Mouse (Mus musculus): Measurements from ENCODE around the gene Egfl8. TPM values are rescaled to one million over a fixed set of nuclear protein-coding genes. Genes with fewer than 3 reads are reported as not detected.

Gene Egfl8
- polyA plus RNA-seq, 1 experiment from 2014 or later, result 3.4 TPM

GRCm38 (mm10) chr17:34586796-34587422 lies 28.9 kb downstream of the Egfl8 start:
- Histone ChIP-seq H3K4me2 (peak overlapping the region; percentile 90), H3K27me3 (no peaks in the 10 kb centered on the region), H3K36me3 (no peaks in the 10 kb centered on the region), H3K9ac (replicated peaks) (peak overlapping the region; percentile 91), H3K27ac (peak overlapping the region; percentile 99), H3K4me1 (replicated peaks) (peaks cover 49% of the 10 kb centered on the region), H3K9me3 (no peaks in the 10 kb centered on the region), H3K4me3 (replicated peaks) (peak overlapping the region; percentile 73)
- WGBS, result under 1% methylated on average over 38 of the region's 38 CpGs
- ATAC-seq (ENCODE audit: insufficient number of reproducible peaks, insufficient read depth, low FRiP score, low TSS enrichment, low read depth), result peak; percentile 80

- peak overlapping the region; percentile 99 for H3K27ac ChIP-seq
- H3K4me1 ChIP-seq (replicated peaks), result peaks cover 42% of the 10 kb centered on the region
- H3K4me3 ChIP-seq (replicated peaks), result peak overlapping the region; percentile 73
- H3K9ac ChIP-seq (replicated peaks), result peak overlapping the region; percentile 91
- H3K9me3 ChIP-seq, result no peaks in the 10 kb centered on the region
- no peak; the same call in 1 of the 2 replicates for ATAC-seq (ENCODE audit: insufficient number of reproducible peaks, insufficient read depth, low FRiP score, low TSS enrichment, low read depth)
- H3K27me3 ChIP-seq, result no peaks in the 10 kb centered on the region
- peak overlapping the region; percentile 90 for H3K4me2 ChIP-seq
- no peaks in the 10 kb centered on the region for H3K36me3 ChIP-seq
- 27% methylated on average over 32 of the region's 32 CpGs for WGBS
Observed at GRCm38 (mm10) chr17:34585877-34586771, 29.6 kb downstream of the Egfl8 start.

- Histone ChIP-seq H3K27ac (no peak overlapping the region), H3K9ac (replicated peaks) (no peak overlapping the region), H3K4me3 (replicated peaks) (no peak overlapping the region), H3K9me3 (no peaks in the 10 kb centered on the region), H3K4me1 (replicated peaks) (peaks cover 32% of the 10 kb centered on the region), H3K4me2 (no peak overlapping the region), H3K36me3 (no peaks in the 10 kb centered on the region), H3K27me3 (no peaks in the 10 kb centered on the region)
- 91% methylated on average over 8 of the region's 8 CpGs for WGBS
- ATAC-seq (ENCODE audit: insufficient number of reproducible peaks, insufficient read depth, low FRiP score, low TSS enrichment, low read depth), result no peak
Observed at GRCm38 (mm10) chr17:34585121-34585520, 30.6 kb downstream of the Egfl8 start.

DNA sequence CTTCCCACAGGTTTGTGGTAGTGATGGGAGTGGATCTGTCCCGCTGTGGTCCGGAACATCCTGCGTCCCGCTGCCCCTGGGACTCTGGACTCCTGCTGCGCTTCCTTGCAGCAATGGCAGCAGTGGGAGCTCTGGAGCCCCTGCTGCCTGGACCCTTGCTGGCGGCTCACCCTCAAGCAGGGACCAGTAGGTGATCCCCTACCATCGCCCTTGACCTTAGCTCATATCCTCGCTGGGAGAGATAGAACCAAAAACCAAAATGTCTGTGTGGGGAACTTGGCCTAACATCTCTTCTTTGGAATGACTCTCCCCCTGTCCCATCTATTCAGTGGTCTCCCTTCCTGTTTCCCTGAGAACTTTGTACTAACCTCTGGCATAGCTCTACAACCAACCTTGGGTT lies 32.0 kb downstream of the Egfl8 start:
- H3K4me2 ChIP-seq, result no peak overlapping the region
- H3K4me3 ChIP-seq (replicated peaks), result no peak overlapping the region
- H3K27me3 ChIP-seq, result no peaks in the 10 kb centered on the region
- no peak overlapping the region; the same call in 1 of the 2 replicates for H3K9ac ChIP-seq (replicated peaks)
- peaks cover 19% of the 10 kb centered on the region for H3K4me1 ChIP-seq (replicated peaks)
- H3K9me3 ChIP-seq, result no peaks in the 10 kb centered on the region
- no peaks in the 10 kb centered on the region for H3K36me3 ChIP-seq
- no peak overlapping the region for H3K27ac ChIP-seq
- no peak for ATAC-seq (ENCODE audit: insufficient number of reproducible peaks, insufficient read depth, low FRiP score, low TSS enrichment, low read depth)
- 88% methylated on average over 8 of the region's 8 CpGs for WGBS

DNA sequence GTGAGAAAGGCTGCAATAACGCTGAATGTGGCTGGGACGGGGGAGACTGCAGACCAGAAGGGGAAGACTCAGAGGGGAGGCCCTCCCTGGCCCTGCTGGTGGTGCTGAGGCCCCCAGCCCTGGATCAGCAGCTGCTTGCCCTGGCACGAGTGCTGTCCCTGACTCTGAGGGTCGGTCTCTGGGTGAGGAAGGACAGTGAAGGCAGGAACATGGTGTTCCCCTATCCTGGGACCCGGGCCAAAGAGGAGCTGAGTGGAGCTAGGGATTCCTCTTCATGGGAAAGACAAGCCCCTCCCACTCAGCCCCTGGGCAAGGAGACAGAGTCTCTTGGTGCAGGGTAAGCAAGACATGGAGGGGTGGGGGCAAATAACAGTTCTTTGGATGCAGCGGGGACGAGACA lies 32.4 kb downstream of the Egfl8 start:
- H3K9me3 ChIP-seq, result no peaks in the 10 kb centered on the region
- no peak overlapping the region for H3K27ac ChIP-seq
- 63% methylated on average over 7 of the region's 7 CpGs for WGBS
- H3K4me2 ChIP-seq, result no peak overlapping the region
- no peaks in the 10 kb centered on the region for H3K36me3 ChIP-seq
- ATAC-seq (ENCODE audit: insufficient number of reproducible peaks, insufficient read depth, low FRiP score, low TSS enrichment, low read depth), result no peak
- H3K27me3 ChIP-seq, result no peaks in the 10 kb centered on the region
- no peak overlapping the region; the same call in 1 of the 2 replicates for H3K9ac ChIP-seq (replicated peaks)
- no peak overlapping the region for H3K4me3 ChIP-seq (replicated peaks)
- peaks cover 15% of the 10 kb centered on the region for H3K4me1 ChIP-seq (replicated peaks)

- no peak overlapping the region for H3K4me2 ChIP-seq
- no peak overlapping the region for H3K9ac ChIP-seq (replicated peaks)
- no peaks in the 10 kb centered on the region for H3K27me3 ChIP-seq
- no peak overlapping the region for H3K4me3 ChIP-seq (replicated peaks)
- H3K9me3 ChIP-seq, result no peaks in the 10 kb centered on the region
- peaks cover 9% of the 10 kb centered on the region for H3K4me1 ChIP-seq (replicated peaks)
- H3K27ac ChIP-seq, result no peak overlapping the region
- ATAC-seq (ENCODE audit: insufficient number of reproducible peaks, insufficient read depth, low FRiP score, low TSS enrichment, low read depth), result no peak
- 88% methylated on average over 12 of the region's 12 CpGs for WGBS
- no peaks in the 10 kb centered on the region for H3K36me3 ChIP-seq
Observed at GRCm38 (mm10) chr17:34582528-34582927, 33.2 kb downstream of the Egfl8 start.

GRCm38 (mm10) chr17:34578070-34578469 lies 37.7 kb downstream of the Egfl8 start:
- Histone ChIP-seq H3K27ac (no peak overlapping the region), H3K36me3 (no peaks in the 10 kb centered on the region), H3K4me2 (no peak overlapping the region), H3K4me1 (replicated peaks) (peaks cover 6% of the 10 kb centered on the region; the same call in 1 of the 2 replicates), H3K4me3 (replicated peaks) (no peak overlapping the region), H3K9me3 (no peaks in the 10 kb centered on the region), H3K9ac (replicated peaks) (no peak overlapping the region), H3K27me3 (0 out of 2 replicates have a peak, but pooled peaks cover 4% of the 10 kb centered on the region)
- 87% methylated on average over 3 of the region's 3 CpGs for WGBS
- no peak for ATAC-seq (ENCODE audit: insufficient number of reproducible peaks, insufficient read depth, low FRiP score, low TSS enrichment, low read depth)

DNA sequence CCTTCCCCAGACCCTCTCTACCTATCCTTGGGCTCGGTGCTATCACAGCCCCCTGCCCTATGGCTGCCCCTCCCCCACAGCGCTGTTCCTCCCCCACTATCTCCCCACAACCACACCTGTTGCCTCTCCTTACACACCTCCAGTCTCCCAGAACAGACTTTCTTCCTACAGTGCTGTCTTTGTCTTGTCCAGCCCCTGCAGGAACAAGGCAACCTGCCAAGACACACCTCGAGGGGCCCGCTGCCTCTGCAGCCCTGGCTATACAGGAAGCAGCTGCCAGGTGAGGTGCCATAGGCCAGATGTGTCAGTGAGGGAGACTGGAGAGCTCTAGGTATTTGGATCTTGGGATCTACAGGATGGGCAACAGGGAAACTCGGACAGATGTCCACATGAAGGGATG lies 39.2 kb downstream of the Egfl8 start:
- H3K9me3 ChIP-seq, result no peaks in the 10 kb centered on the region
- H3K4me2 ChIP-seq, result no peak overlapping the region
- H3K36me3 ChIP-seq, result no peaks in the 10 kb centered on the region
- no peak overlapping the region for H3K9ac ChIP-seq (replicated peaks)
- H3K27ac ChIP-seq, result no peak overlapping the region
- WGBS, result 72% methylated on average over 5 of the region's 5 CpGs
- no peak overlapping the region for H3K4me3 ChIP-seq (replicated peaks)
- no peak for ATAC-seq (ENCODE audit: insufficient number of reproducible peaks, insufficient read depth, low FRiP score, low TSS enrichment, low read depth)
- H3K27me3 ChIP-seq, result 0 out of 2 replicates have a peak, but pooled peaks cover 4% of the 10 kb centered on the region
- H3K4me1 ChIP-seq (replicated peaks), result peaks cover 6% of the 10 kb centered on the region

GRCm38 (mm10) chr17:34572361-34572760 lies 43.4 kb downstream of the Egfl8 start:
- H3K4me3 ChIP-seq (replicated peaks), result no peak overlapping the region
- peaks cover 6% of the 10 kb centered on the region; the same call in 1 of the 2 replicates for H3K27me3 ChIP-seq
- H3K4me1 ChIP-seq (replicated peaks), result peaks cover 9% of the 10 kb centered on the region
- no peak overlapping the region for H3K9ac ChIP-seq (replicated peaks)
- no peaks in the 10 kb centered on the region for H3K36me3 ChIP-seq
- WGBS, result 18% methylated on average over 15 of the region's 15 CpGs
- H3K9me3 ChIP-seq, result no peaks in the 10 kb centered on the region
- H3K27ac ChIP-seq, result no peak overlapping the region
- ATAC-seq (ENCODE audit: insufficient number of reproducible peaks, insufficient read depth, low FRiP score, low TSS enrichment, low read depth), result no peak
- no peak overlapping the region for H3K4me2 ChIP-seq

DNA sequence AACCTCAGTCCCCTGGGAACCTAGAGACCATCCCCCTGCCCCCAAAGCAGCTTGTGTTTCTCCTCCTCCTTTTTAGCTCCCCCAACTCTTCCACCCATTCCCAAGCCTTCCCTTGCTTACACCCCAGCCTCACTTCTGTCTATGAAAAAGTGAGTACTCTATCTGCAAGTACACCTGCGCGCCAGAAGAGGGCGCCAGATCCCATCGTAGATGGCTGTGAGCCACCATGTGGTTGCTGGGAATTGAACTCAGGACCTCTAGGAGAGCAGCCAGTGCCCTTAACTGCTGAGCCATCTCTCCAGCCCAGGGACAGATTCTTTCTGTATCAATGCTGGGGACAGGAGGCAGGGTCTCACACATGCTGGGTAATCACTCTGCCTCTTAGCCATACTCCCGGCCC lies 43.9 kb downstream of the Egfl8 start:
- Histone ChIP-seq H3K36me3 (no peaks in the 10 kb centered on the region), H3K4me3 (replicated peaks) (no peak overlapping the region), H3K9ac (replicated peaks) (no peak overlapping the region), H3K4me1 (replicated peaks) (peaks cover 12% of the 10 kb centered on the region), H3K27me3 (peaks cover 10% of the 10 kb centered on the region; the same call in 1 of the 2 replicates), H3K4me2 (no peak overlapping the region), H3K27ac (no peak overlapping the region), H3K9me3 (no peaks in the 10 kb centered on the region)
- 12% methylated on average over 5 of the region's 5 CpGs for WGBS
- no peak for ATAC-seq (ENCODE audit: insufficient number of reproducible peaks, insufficient read depth, low FRiP score, low TSS enrichment, low read depth)

- ATAC-seq (ENCODE audit: insufficient number of reproducible peaks, insufficient read depth, low FRiP score, low TSS enrichment, low read depth), result no peak
- 68% methylated on average over 4 of the region's 4 CpGs for WGBS
- H3K27me3 ChIP-seq, result peaks cover 10% of the 10 kb centered on the region; the same call in 1 of the 2 replicates
- H3K9me3 ChIP-seq, result no peaks in the 10 kb centered on the region
- H3K4me2 ChIP-seq, result no peak overlapping the region
- no peak overlapping the region for H3K27ac ChIP-seq
- H3K9ac ChIP-seq (replicated peaks), result no peak overlapping the region
- H3K4me1 ChIP-seq (replicated peaks), result peaks cover 8% of the 10 kb centered on the region
- no peaks in the 10 kb centered on the region for H3K36me3 ChIP-seq
- H3K4me3 ChIP-seq (replicated peaks), result no peak overlapping the region
Observed at GRCm38 (mm10) chr17:34569919-34570318, 45.9 kb downstream of the Egfl8 start.

Measured in limb, embryonic 12.5 days (tissue).